Mouse (Mus musculus) heart, postnatal 36 days (tissue): ENCODE data around the gene Mtor. TPM values are rescaled to one million over a fixed set of nuclear protein-coding genes. Genes with fewer than 3 reads are reported as not detected.

Source experiments
- DNase-seq, 2 experiments: peaks; one replicate each; pipeline ENCODE4 v3.0.0; 2021 to 2022
- intact Hi-C: fragments of 180-260 bp; cut with DNase I; formaldehyde crosslinking; loops from one replicate; pipeline ENCODE4 v1.15.1; 2025
- total RNA-seq, 2 experiments: library from RNA; stranded (reverse); gene quantifications; 2 replicates each; pipeline ENCODE4 v1.2.3; 2021

The Mtor gene
- total RNA-seq, 2 experiments from 2014 or later: 50.7 to 51.4 TPM

DNA sequence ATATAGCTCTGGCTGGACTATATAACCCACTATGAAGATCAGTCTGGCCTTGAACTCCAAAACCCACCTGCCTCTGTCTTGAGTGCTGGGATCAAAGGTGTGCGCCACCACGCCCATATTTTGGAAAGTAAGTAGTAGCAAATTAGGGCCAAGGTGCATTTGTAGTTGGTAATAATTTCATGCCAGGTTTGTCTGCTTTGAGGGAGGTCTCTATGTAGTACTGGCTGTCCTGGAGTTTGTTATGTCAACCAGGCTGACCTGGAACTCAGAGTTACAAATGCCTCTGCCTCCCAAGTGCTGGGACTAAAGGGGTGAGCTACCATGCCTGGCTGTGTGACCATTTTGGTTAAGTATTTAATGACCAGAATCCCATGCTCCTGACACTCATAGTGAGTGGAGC, 31.8 kb downstream of the Mtor start:
- intact Hi-C loops: no loop called here
- DNase-seq: no peak

DNA sequence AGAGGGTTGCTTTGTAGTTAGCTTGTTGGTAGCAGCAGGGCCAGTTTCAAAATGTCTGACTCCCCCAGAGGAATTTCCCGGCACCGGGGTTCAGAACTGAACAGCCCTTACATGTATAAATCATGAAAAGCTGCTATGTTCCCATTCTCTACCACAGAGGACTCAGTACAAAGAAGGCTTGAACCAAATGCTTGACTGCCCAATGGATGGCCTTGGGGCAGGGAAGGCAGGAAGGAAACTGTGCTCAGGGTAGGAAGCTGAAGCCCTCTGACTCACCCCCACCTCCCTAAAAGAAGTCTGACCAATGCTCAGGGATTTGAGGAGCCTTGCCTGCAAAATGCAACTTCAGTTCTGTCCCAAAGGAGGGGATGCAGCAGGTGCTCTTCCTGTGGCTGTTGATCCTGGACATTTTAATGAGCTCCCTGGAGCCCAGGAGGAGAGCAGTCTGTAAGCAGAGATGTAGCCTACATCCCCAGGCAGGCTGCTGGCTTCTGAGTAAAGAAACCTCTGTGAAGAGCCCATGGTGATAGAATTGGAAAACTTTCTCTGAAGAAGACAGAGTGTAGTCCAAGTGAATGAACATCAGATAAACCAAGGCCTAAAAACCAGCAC, 33.3 kb downstream of the Mtor start:
- DNase-seq: no peak
- intact Hi-C loops: no loop called here

DNA sequence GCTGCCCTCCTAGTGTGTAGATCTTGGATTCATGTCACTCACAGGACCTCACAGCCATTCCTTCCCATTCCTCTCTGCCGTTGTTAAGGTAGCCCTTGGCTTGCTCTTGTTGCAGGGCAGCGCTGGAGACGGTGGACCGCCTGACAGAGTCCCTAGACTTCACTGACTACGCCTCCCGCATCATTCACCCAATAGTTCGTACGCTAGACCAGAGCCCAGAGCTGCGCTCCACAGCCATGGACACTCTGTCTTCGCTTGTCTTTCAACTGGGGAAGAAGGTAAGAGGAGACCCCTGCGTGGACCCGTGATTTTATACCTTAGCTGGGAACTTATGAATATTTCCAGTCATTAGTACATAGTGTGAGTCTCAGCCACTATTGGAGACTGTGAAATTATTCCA, 36.1 kb downstream of the Mtor start:
- no peak for DNase-seq
- intact Hi-C loops: no loop called here

DNA sequence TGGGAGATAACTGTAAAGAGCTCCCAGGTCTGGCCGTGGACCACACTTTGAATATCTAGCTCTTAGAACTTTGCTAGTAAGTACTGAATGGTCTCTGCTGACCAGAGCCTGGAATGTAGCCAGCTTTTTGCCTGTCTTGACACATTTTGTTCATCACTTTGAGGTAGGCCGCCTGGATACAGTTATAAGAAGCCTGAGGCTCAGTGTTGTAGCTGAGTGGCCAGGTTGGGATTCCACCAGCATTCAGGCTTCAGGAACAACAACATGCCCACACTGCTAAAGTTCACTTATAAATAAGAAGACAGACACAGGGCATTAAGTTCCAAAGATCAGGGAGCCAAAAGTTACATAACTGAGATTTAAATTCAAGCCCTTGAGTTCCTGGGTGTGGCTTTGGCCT, 39.4 kb downstream of the Mtor start:
- intact Hi-C loops: no loop called here
- no peak for DNase-seq

DNA sequence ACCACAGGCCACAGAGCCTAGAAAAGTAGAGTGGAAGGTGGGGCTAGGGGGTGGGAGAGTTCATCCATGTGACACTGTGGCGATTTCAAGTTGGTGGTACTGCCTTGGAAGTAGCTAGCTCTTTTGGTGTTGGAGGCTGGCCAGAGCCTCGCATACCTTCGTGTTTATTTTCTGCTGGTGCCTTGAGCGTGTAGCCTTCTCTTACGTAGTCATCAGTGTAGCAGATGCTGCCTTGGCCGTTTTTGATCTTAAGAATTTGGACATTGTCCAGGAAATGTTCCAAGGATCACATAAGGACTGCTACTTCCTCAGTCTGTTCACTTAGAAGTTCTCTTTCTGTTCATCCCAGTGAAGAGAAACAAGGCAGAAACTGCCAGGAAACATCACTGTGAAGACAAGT, 42.1 kb downstream of the Mtor start:
- intact Hi-C loops: no loop called here
- no peak for DNase-seq

DNA sequence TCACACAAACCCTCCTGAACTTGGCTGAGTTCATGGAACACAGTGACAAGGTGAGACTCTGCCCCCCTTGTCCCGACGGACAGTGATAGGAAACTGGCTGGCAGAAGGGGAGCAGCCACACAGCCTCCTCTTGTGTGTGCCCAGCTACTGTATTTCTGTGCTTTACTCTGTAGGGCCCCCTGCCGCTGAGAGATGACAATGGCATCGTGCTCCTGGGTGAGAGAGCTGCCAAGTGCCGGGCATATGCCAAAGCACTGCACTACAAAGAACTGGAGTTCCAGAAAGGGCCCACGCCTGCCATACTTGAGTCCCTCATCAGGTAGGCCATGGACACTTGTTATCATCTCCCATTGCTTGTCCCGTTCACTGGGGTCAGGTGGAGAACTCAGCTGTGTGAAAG, 43.0 kb downstream of the Mtor start:
- intact Hi-C loops: no loop called here

DNA sequence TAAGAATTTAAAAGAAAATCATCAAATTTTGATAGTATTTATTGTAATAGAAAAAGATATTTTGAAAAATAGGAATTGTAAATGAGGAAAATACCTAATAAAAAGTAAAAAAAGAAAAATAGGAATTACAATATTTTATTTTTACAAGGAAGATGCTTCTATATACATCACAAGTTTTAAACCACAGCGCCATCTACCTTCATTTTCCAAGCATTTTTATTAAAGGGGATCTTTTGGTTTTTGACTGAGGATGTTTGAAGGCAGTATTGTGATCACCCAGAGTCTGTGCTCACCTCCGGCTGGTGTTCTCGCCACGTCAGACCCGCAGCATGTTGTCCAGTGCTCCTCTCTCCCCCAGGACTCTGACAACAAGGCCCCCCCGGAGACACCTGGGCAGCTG, 46.7 kb downstream of the Mtor start:
- intact Hi-C loops: no loop called here
- DNase-seq: no peak

More for the DNA sequence above, 43.0 kb downstream of the Mtor start:
- DNase-seq: no peak

DNA sequence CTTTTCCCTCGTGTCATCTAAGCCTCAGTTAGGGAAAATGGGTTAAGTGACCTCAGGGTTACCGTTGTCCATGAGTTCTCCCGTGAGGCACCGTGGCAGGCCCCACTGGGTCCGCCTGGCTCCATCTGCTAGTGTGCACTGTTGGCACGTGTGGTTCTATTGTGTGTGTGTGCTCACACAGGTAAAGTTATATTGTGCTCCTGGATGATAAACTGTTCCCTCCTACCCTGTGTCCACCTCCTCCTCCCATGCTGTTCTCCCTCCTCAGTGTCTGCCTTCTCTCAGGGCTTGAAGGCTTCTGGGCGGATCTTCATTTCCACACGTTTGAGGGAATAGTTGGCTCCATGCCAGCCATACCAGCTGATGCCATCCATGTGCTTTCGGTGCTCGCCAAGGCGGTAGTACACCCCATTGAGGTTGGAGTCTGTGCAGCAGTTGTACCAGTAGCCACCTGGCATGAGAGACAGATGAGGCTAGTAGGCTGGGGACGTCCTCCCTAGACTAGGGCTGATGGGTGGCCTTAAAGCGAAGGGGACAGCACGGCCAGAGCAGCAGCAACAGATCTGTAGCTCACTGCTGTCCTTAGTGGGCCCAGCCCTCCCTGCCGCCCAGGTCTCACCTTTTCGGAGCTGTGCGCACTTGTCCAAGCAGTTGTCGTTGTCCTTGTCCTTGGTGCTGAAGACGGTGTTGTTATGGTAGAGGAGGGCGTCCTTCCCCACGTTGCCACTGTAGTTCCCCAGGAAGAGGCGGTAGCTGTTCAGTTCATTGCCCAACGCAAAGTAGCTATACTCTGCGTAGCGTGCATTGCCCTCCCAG, 47.7 kb downstream of the Mtor start:
- intact Hi-C loops: no loop called here
- no peak for DNase-seq

DNA sequence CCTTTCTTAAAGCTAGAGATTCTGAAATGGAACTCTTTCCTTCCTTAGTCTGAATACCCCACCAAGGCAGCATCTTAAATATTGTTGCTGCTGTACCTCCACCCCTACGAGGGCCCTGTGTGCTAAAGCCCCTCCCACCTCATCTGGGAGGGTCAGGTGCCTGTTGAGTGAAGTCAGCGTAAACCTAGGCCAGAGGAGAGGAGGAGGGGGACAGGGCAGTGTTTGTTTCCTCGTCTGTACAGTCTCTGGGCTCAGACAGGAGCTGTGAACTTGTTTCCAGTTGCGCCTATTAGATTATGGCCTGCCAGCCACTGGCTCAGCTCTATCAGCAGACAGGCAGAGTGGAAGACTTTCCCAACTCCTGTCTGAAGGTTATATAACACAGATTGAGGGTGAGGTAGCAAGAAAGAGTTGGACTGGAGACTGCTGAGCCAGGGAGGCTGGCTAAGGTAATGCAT, 52.0 kb downstream of the Mtor start, which contains the start of gene Angptl7:
Gene Angptl7 (minus strand): TSS at position 51 of the 458 bp plus-strand sequence.
- intact Hi-C loops: no loop called here
- peak; percentile 17 to 27 for DNase-seq

DNA sequence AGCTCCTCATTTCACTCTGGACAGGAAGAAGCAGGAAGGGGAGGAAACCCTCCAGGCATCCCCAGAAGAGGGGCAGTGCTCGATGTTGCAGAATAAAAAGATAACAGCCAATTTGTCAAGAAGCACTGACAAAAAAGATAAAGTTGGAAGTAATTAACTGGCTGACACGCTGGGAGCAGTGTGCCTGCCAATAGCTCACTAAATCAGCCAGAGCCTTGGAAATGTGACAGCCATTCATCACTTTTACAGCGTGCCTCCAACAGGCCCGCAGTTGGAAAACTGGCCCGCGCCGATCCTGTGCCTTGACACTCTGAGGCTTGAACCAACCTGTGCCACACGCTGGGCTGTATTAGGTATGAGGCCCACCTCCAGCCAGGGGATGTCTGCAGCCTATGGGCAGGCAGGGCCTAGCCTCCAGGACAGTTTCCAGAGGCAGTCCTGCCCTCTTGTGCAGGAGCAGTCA, 56.1 kb downstream of the Mtor start:
- peak; percentile 57 to 59 for DNase-seq
- intact Hi-C loops: no loop called here

DNA sequence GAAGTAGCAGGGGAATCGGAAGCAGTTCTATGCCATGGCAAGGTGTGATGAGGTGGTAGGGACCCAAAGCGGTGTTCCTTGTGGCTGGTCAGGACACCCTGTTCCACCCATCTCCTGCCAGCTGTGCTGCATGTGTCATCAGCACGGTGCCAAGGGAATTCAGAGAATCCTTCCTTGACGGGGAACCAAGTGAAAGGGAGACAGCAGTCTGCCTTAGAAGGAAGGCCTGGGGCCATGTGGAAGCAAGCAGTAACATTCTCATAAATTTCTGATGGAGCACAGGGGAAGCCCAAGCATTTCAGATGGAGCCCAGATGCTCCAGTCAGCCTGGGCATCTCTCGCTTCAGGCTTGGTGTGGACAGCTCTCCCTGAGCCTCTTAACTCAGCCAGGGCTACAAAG, 59.2 kb downstream of the Mtor start:
- intact Hi-C loops: no loop called here
- DNase-seq: no peak

DNA sequence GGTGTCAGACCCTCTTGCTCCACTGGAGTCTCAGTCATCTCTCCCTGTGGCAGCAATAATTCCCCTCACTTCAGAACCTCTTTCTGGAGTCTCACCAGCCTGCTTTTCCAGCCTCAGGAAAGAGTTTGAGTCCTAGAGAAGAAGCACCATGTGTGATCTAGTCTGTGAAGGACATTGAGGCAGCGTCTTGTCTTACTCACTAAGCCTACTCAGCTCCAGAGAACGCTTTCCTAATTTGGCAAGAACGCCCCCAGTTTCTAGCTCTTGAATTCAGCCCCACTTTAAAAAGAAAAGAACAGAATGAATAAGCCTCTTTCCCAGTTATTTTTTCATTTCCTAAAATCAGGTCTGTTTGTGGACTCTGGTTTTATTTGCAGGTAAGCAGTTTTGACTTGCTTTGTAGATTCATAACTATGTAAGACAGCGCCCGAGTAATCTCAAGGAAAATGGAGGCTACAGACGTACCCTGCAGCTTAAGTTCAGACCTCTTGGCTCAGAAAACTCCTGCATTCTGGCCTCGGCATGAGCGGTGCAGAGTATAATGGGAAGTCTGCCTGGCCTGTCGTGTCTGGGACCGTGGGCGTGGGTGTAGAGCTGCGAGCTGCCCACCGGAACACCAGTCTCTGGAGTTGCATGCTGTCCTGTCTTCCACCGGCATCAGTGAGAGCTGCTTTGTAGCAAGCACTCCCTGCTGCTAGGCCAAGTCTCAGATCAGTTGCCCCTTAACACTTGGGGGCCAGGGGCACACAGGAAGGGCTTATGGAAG, 59.9 kb downstream of the Mtor start:
- DNase-seq: no peak
- intact Hi-C loops: no loop called here

DNA sequence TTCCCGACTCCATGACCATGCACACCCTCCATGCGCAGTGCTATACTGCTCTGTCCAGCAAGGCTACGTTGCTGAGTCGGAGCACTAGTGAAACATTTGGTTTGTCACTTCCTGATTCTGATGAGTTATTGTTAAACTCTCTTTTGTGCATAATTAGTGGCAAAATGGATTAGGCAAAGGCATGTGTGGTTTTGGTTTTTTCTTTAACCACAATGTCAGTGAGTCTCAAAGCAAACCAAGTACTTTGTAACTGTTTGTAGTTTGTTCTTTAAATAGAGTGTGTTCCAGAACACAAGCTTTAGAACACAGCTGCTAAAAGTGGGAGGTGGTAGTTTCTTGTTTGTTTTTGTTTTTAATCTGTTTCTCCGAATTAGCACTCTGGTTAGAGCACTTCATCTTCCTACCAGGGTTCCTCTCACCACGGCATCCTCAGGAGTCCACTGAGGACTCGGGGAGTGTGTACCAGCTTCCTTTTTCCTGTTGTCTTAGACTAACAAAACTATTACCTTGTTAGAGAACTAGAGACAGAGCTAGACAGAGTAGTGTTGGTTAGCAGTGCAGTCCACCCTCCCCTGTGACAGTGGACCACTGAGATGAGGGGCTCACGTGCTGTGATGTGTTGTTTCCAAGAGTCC, 61.2 kb downstream of the Mtor start:
- intact Hi-C loops: no loop called here
- DNase-seq: no peak

DNA sequence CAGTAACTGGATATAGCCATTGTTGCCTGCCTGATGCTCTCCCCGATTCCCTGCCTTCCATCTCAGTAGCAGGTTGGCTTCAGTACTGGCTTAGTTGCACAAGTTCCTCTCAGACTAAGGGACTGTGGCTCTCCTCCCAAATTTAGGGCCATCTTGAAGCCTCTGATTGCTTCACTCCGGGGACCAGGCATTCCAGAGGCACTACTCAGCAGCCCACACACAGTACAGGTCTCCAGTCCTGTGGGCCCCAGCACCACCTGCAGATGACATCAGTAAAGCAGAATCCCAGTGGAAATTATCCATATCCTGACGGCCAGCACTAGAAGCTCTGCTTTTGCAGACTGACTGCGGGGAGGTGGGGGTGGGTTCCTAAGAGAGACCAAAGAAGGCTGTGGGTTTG, 62.3 kb downstream of the Mtor start:
- peak in 1 of 2 experiments; percentile 46 for DNase-seq
- intact Hi-C loops: no loop called here

DNA sequence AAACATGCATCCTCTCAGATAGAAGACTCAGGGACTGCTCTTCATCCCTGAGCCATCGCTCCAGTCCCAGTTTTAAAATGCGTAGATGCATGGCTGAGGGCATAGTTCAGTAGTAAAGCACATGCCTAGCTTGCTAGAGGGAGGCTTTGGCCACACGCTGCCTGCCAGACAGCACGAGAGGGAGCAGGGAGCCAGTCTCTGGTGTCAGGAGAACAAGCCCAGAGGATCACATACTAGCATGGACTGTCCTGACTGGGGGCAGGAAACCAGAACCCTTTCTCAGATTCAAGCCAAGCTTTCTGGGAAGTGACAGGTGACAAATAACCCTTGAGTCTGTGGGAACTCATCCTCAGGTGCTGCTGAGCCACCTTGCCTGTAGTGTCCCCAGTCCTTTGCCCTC, 62.9 kb downstream of the Mtor start:
- intact Hi-C loops: no loop called here
- no peak for DNase-seq

DNA sequence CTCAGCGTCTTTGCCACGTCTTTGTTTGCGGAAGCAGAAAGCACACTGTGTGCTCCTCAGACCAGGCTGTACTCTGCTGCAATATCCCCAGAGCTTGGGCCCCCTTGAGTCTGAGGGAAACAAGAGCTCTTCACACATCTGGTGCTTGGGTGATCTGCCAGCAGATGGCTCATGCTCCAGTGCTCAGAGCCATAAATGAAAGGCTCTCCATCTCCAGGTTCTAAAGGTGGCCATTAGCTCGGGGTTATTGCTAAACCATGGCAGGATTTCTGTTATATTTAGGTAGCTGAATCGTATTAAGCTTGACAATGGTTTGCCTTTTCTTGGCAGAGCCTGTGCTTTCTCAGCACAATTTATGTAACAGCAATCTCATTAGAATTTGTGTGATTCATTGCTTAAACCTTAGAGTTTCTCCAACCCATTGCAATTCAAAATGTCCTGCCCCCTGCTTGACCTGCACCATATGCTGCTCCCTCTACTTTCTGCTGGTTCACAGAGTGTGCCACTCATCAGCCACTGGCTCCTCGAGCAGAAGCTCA, 64.7 kb downstream of the Mtor start:
- DNase-seq: no peak

DNA sequence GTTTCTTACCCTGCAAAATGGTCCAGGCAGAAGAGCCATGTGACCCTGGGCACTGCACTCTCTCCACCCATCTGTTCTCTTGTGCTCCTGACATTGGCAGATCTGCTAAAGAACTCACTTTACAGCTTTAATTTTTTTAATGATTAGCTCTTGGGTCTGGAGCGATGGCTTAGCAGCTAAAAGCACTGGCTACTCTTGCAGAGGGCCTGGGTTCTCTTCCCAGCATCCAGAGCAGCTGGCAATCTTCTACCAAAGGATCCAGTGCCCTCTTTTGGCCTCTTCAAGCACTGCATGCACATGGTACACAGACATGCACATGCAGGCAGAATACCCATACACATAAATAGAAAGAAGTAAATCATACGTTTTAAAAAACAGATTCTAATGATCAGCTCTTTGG, 66.9 kb downstream of the Mtor start:
- no peak for DNase-seq
- intact Hi-C loops: no loop called here

More for the DNA sequence above, 64.7 kb downstream of the Mtor start:
- intact Hi-C loops: no loop called here

DNA sequence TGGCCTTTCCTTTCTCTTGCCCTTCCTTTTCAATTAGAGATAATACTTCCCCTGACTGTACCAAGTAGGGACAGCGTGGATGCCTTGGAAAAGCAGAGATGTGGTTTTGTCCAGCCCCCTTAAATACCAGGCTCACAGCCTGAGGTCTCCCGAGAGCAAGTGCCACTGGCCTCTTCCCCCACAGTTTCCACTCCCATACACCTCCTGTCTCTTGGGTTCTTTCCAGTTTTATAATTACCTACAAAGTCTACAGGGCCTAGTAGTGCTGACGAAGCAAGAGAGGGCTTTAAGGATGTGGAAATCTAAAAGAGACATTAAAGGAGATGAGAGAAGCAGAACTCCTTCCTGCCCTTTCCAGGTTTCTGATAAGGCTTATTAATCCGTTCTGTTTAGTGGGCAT, 69.4 kb downstream of the Mtor start:
- intact Hi-C loops: no loop called here
- DNase-seq: no peak

DNA sequence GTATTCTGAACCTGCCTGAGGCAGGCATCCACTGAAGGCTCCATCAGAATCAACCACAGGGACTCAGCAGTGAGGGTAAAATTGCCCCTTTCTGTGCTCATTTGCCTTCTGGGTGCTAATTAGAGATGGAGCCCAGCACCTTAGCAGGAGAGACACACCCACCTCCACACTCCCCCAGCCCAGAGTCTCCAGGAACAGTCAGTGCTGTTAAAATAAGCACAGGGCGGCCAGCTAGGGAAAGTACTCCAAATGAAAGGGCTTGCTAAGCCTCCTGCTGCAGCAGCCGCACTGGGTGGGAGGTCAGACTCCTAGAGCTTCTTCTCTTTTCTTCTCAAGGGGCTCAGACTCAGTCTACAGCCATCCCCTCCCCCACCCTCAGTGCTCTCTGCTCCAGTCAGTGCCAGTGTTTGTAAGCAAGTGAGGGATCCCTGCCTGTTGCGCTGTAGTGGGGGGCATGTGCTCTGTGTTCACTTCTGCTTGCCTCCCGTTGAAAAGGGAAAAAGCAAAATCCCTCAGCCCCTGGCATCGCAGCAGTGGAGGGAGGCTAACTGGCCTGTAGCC, 69.9 kb downstream of the Mtor start:
- intact Hi-C loops: no loop called here

DNA sequence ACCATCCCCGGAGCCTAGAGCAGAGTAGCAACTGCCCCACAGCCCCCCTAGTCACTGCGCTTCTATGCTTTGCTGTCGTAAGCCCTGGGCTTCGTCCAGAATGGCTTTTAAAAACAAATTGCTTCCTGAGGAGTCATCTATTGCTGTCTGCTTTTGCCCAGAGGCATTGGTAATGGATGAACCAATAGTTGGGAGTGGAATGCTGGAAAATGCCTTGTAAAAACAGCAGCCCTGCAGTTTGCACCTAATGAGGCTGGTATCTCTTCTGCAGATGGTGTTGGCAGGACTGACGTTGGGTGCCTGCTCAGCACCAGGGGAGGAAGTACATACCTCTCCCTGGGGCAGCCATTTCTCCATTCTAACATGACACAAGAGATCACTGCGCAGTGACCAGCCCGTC, 75.1 kb downstream of the Mtor start:
- DNase-seq: no peak
- intact Hi-C loops: no loop called here

More for the DNA sequence above, 69.9 kb downstream of the Mtor start:
- DNase-seq: no peak
